Mouse (Mus musculus) liver, embryonic 14.5 days (tissue): ENCODE results near the gene Glce.

Experiments
- CTCF ChIP-seq: IDR thresholded peaks from 2 replicates; pipeline ENCODE4 v1.5.1; 2016; ENCODE audit warnings: antibody characterized with exemption, low read depth, control low read depth
- EP300 ChIP-seq: IDR thresholded peaks from 2 replicates; pipeline ENCODE4 v1.6.1; 2016; ENCODE audit warnings: antibody characterized with exemption, low read depth

DNA sequence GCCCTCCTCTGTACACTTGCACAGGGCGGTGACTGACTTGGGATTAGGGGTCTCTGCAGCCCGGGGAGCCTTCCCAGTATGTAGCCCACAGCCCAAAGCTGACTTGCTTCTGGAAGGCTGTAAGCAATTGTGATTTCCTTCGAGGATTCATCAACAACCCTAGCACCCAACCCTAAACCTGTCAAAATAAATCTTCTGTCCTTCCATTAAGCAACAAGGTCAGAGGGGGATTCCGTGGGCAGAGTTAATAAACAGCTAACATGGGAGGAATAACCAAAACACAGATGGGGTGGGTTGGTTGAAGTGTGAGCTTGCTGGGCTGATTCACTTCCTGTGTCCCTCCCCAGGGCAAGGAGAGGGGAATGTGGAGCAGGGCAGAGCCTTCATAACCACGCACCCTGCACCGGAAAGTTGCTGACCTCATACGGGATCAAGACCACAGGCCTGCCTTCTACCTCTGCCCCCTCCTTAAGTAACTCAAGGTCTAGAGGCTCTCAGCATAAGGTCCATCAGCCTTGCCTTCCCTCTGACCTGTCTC lies 100.8 kb downstream of the Glce start:
- TF ChIP-seq CTCF (no peak), EP300 (no peak)
